10 mouse cellular contexts compared by ENCODE assay signal in the genomic region with DNA sequence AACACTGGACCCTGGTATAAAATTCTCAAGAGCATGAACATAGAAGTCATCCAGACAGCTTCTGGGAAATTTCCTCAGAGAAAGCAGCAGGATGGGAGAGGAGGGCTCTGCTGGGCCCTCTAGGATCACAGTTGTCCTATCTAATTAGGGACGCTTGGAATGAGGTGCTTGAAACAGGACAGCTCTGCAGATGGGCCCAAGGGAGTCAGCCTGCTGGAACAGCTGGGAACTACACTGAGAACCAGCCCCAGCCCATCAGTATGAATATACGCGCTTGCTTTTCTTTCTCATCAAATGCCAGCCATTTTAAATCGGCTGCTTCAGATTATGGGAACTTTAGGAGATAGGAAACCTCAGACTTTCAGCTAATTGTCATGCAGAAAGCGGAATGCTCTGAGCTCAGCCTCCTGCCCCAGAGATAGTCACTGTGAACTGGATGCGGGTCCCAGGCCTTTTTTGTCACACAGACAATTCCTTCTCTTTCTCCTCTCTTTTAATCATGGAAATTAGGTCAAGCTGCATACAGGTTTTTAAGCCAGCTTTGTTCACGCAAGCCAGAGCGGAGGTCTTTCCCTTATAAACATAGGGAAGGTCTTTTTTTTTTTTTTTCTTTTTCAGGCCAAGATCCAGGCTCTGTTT.
DNase-seq lines count a peak whose midpoint lies in the region; ATAC-seq and TF ChIP-seq lines count a peak whose summit lies in the region.
"Had no signal": no experiment of that assay in that cellular context is flagged by ENCODE, and none has a peak within 500 bp of the region (broad histone marks: within the 10 kb centered on the region; RNA-seq: fewer than 3 reads in every experiment).

No protein-coding gene starts in this region.

- DNase-seq in lung, postnatal 0 days (ENCODE audit: low spot score) = peak; percentile 35
- DNase-seq in lung, postnatal 25 days (ENCODE audit: low spot score) = no peak
- DNase-seq in embryonic facial prominence, embryonic 14.5 days (ENCODE audit: low spot score) = peak; percentile 40
- DNase-seq in hindbrain, postnatal 0 days (ENCODE audit: low spot score) = peak; percentile 50
- peak; percentile 46 for DNase-seq in retina, postnatal 7 days (ENCODE audit: low read depth, low spot score)
- no peak for DNase-seq in kidney, postnatal 14 days
- no peak for DNase-seq in adrenal gland, postnatal 4 days (ENCODE audit: low spot score in 2 of 2)
- DNase-seq: layer of hippocampus, adult 9-11 months had no signal

- no peak overlapping the region for H3K4me2 ChIP-seq in lung, postnatal 0 days (replicated peaks; ENCODE audit: low read depth, low read length)
- H3K4me2 ChIP-seq in embryonic facial prominence, embryonic 14.5 days (ENCODE audit: low read depth, low read length) = no peak overlapping the region
- H3K4me2 ChIP-seq in hindbrain, postnatal 0 days (ENCODE audit: low read depth, low read length) = no peak overlapping the region
- H3K4me2 ChIP-seq: liver, embryonic 15.5 days had no signal

- H3K4me3 ChIP-seq in lung, postnatal 0 days (ENCODE audit: low read depth, low read length) = no peak overlapping the region
- H3K4me3 ChIP-seq in embryonic facial prominence, embryonic 14.5 days (ENCODE audit: low read depth, low read length) = no peak overlapping the region
- H3K4me3 ChIP-seq in hindbrain, postnatal 0 days (ENCODE audit: low read length) = no peak overlapping the region
- H3K4me3 ChIP-seq: erythroblast, embryonic 14.5 days; liver, embryonic 15.5 days had no signal

- no peaks in the 10 kb centered on the region for H3K9me3 ChIP-seq in lung, postnatal 0 days (ENCODE audit: low read length)
- no peaks in the 10 kb centered on the region for H3K9me3 ChIP-seq in embryonic facial prominence, embryonic 14.5 days (ENCODE audit: control insufficient read depth, low read length)
- H3K9me3 ChIP-seq in hindbrain, postnatal 0 days (ENCODE audit: low read length) = no peaks in the 10 kb centered on the region
- H3K9me3 ChIP-seq: liver, embryonic 15.5 days had no signal

- no peak overlapping the region for H3K27ac ChIP-seq in lung, postnatal 0 days (ENCODE audit: low read length)
- no peak overlapping the region for H3K27ac ChIP-seq in embryonic facial prominence, embryonic 14.5 days (replicated peaks; ENCODE audit: low read depth, low read length)
- peak overlapping the region; percentile 36 for H3K27ac ChIP-seq in hindbrain, postnatal 0 days
- H3K27ac ChIP-seq: liver, embryonic 15.5 days had no signal

- no peaks in the 10 kb centered on the region for H3K36me3 ChIP-seq in lung, postnatal 0 days (ENCODE audit: insufficient read depth, low read length)
- no peaks in the 10 kb centered on the region for H3K36me3 ChIP-seq in embryonic facial prominence, embryonic 14.5 days (ENCODE audit: control insufficient read depth, insufficient read depth, low read length)
- no peaks in the 10 kb centered on the region for H3K36me3 ChIP-seq in hindbrain, postnatal 0 days (ENCODE audit: insufficient read depth, low read length)
- H3K36me3 ChIP-seq: liver, embryonic 15.5 days had no signal

- no peaks in the 10 kb centered on the region for H3K27me3 ChIP-seq in lung, postnatal 0 days (replicated peaks; ENCODE audit: insufficient read depth, low read length)
- no peaks in the 10 kb centered on the region for H3K27me3 ChIP-seq in embryonic facial prominence, embryonic 14.5 days (replicated peaks; ENCODE audit: control insufficient read depth, insufficient read depth, low read length)
- H3K27me3 ChIP-seq in hindbrain, postnatal 0 days (ENCODE audit: insufficient read depth, low read length) = no peaks in the 10 kb centered on the region
- H3K27me3 ChIP-seq: liver, embryonic 15.5 days had no signal

- H3K4me1 ChIP-seq in lung, postnatal 0 days (ENCODE audit: insufficient read depth, low read depth, low read length) = no peaks in the 10 kb centered on the region
- H3K4me1 ChIP-seq in embryonic facial prominence, embryonic 14.5 days (ENCODE audit: control insufficient read depth, insufficient read depth, low read length) = no peaks in the 10 kb centered on the region
- peaks cover 5% of the 10 kb centered on the region; the same call in 1 of the 2 replicates for H3K4me1 ChIP-seq in hindbrain, postnatal 0 days (ENCODE audit: insufficient read depth, low read length)
- H3K4me1 ChIP-seq: liver, embryonic 15.5 days had no signal

- TF ChIP-seq CTCF in lung, postnatal 0 days (IDR thresholded peaks at IDR 0.05) = peak; percentile 33
- TF ChIP-seq CTCF in hindbrain, postnatal 0 days (IDR thresholded peaks at IDR 0.05; ENCODE audit: low read depth) = peak; percentile 38; the same call in 1 of the 2 replicates

- ATAC-seq in lung, postnatal 0 days = peak; percentile 60
- ATAC-seq in embryonic facial prominence, embryonic 14.5 days (ENCODE audit: low read depth) = peak; percentile 78; the same call in 1 of the 2 replicates
- peak; percentile 86 for ATAC-seq in hindbrain, postnatal 0 days

- H3K9ac ChIP-seq in lung, postnatal 0 days (replicated peaks; ENCODE audit: low read depth) = no peak overlapping the region
- no peak overlapping the region for H3K9ac ChIP-seq in embryonic facial prominence, embryonic 14.5 days (ENCODE audit: low read depth, low read length)
- H3K9ac ChIP-seq in hindbrain, postnatal 0 days (replicated peaks; ENCODE audit: low read length) = no peak overlapping the region
- H3K9ac ChIP-seq: liver, embryonic 15.5 days had no signal

- no peak for TF ChIP-seq EP300 in lung, postnatal 0 days (IDR thresholded peaks at IDR 0.05)

- WGBS in lung, postnatal 0 days = 66% methylated on average over 8 of the region's 8 CpGs
- 37% methylated on average over 8 of the region's 8 CpGs for WGBS in embryonic facial prominence, embryonic 14.5 days
- 29% methylated on average over 8 of the region's 8 CpGs for WGBS in hindbrain, postnatal 0 days

Comparison
In these comparisons a context has a peak if more than half of its experiments do, and no peak if none do; other contexts are left out.
1. DNase-seq: peak in lung, postnatal 0 days (single experiment), embryonic facial prominence, embryonic 14.5 days (single experiment), hindbrain, postnatal 0 days (single experiment) and retina, postnatal 7 days (single experiment); none in lung, postnatal 25 days (single experiment), kidney, postnatal 14 days (single experiment) and adrenal gland, postnatal 4 days (0 of 2).
2. Peak in every context shown above with its lines, with median percentiles within 50 percentile points of each other: ATAC-seq.